Mouse (Mus musculus) gastrocnemius, adult 18-20 months (tissue): ENCODE results near the gene Sema3c. TPM values are rescaled to one million over a fixed set of nuclear protein-coding genes. Genes with fewer than 3 reads are reported as not detected.

Experiments
- DNase-seq: peaks from one replicate; pipeline ENCODE4 v3.0.0; 2021; ENCODE audit warnings: low spot score
- total RNA-seq, 2 experiments: library from RNA; stranded (reverse); gene quantifications; 2 replicates each; pipeline ENCODE4 v1.2.3; 2021

Sema3c gene
- total RNA-seq, 2 experiments from 2014 or later: 46.6 to 49.0 TPM

DNA sequence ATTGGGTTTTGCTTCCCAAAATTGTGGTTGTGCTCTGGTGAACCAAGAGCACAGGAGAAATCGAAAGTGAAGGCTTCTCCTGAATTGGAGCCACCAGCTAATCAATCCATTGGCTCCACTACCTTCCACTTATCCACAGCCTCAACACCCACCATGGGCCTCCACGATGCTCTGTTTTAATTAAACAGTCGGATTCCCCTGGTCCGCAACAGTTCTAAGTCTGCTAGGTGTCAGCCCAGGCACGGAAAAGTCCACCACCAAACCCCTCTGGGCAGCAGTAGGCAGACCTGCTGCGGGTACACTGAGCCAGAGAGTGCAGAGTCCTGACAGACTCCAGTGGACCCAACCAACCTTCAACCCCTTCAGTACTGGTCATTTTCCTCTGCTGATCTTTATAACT is 202.5 kb downstream of the Sema3c start:
- no peak for DNase-seq

Other genes with a start within 250 kb of the Sema3c start
- gene Speer4f2, start 201.1 kb upstream of the Sema3c start, total RNA-seq: not detected
- gene Speer4f1, start 98.2 kb upstream of the Sema3c start, total RNA-seq: not detected